Mouse (Mus musculus): Measurements from ENCODE around the gene Brca2. TPM values are rescaled to one million over a fixed set of nuclear protein-coding genes. Genes with fewer than 3 reads are reported as not detected.

The Brca2 gene
- total RNA-seq, 2 experiments from 2014 or later: 38.8 to 56.0 TPM

Other genes starting within 250 kb of the Brca2 start
- gene Zar1l, start 4.5 kb upstream of the Brca2 start, total RNA-seq (2014; fragmentation: Nextera tagmentation): not detected in 2 replicates
- gene Zar1l, start 4.5 kb upstream of the Brca2 start, total RNA-seq (2017): not detected in 2 replicates
- 28.9 and 31.4 TPM in 2 replicates for gene N4bp2l1, start 74.6 kb downstream of the Brca2 start, total RNA-seq (2014; fragmentation: Nextera tagmentation)
- gene N4bp2l1, start 74.6 kb downstream of the Brca2 start, total RNA-seq (2017): 28.8 and 29.7 TPM in 2 replicates
- gene N4bp2l2, start 143.6 kb downstream of the Brca2 start, total RNA-seq (2014; fragmentation: Nextera tagmentation): 73.5 and 80.6 TPM in 2 replicates
- gene N4bp2l2, start 143.6 kb downstream of the Brca2 start, total RNA-seq (2017): 96.2 and 105 TPM in 2 replicates
- 52.8 and 56.1 TPM in 2 replicates for gene Pds5b, start 151.1 kb downstream of the Brca2 start, total RNA-seq (2014; fragmentation: Nextera tagmentation)
- 39.5 and 48.1 TPM in 2 replicates for gene Pds5b, start 151.1 kb downstream of the Brca2 start, total RNA-seq (2017)